ENCODE assay signal across 13 mouse cellular contexts in genomic region chr12:110552113-110552512, GRCm38 (mm10).
"Had no signal": no experiment of that assay in that cellular context is flagged by ENCODE, and none has a peak within 500 bp of the region (broad histone marks: within the 10 kb centered on the region; RNA-seq: fewer than 3 reads in every experiment).

No protein-coding gene starts in this region.

- H3K27me3 ChIP-seq: limb, embryonic 13.5 days; neural tube, embryonic 15.5 days had no signal

- H3K27ac ChIP-seq: limb, embryonic 13.5 days; liver, embryonic 14.5 days; midbrain, embryonic 10.5 days; neural tube, embryonic 15.5 days had no signal

- H3K4me1 ChIP-seq: limb, embryonic 13.5 days; midbrain, embryonic 10.5 days; neural tube, embryonic 15.5 days had no signal

- H3K9me3 ChIP-seq: limb, embryonic 13.5 days; midbrain, embryonic 10.5 days; neural tube, embryonic 15.5 days had no signal

- H3K4me2 ChIP-seq: limb, embryonic 13.5 days; neural tube, embryonic 15.5 days had no signal

- H3K4me3 ChIP-seq: limb, embryonic 13.5 days; midbrain, embryonic 10.5 days; myocyte; neural tube, embryonic 15.5 days had no signal

- H3K9ac ChIP-seq: limb, embryonic 13.5 days; liver, embryonic 14.5 days; neural tube, embryonic 15.5 days had no signal

- DNase-seq: kidney, adult 11 months; kidney, postnatal 10 days; left cerebral cortex, postnatal 4 days; midbrain, embryonic 14.5 days; right cerebral cortex, postnatal 4 days; spleen, adult 18-20 months; thymus, adult 18-20 months; thymus, postnatal 25 days had no signal
